Mouse (Mus musculus): Measurements from ENCODE around the gene Ptprj.

Gene Ptprj

GRCm38 (mm10) chr2:90509268-90509667 is 71.2 kb downstream of the Ptprj start:
- no peak for DNase-seq

- no peak for DNase-seq
Measured at GRCm38 (mm10) chr2:90506143-90506542, 74.3 kb downstream of the Ptprj start.

GRCm38 (mm10) chr2:90504731-90505171 is 75.7 kb downstream of the Ptprj start:
- DNase-seq: peak; percentile 66

GRCm38 (mm10) chr2:90503182-90503833 is 77.1 kb downstream of the Ptprj start:
- DNase-seq: no peak

GRCm38 (mm10) chr2:90502738-90503137 is 77.7 kb downstream of the Ptprj start:
- DNase-seq: no peak

GRCm38 (mm10) chr2:90501708-90502107 is 78.7 kb downstream of the Ptprj start:
- DNase-seq: no peak

- DNase-seq: no peak
Measured at GRCm38 (mm10) chr2:90500892-90501291, 79.6 kb downstream of the Ptprj start.

- no peak for DNase-seq
Measured at GRCm38 (mm10) chr2:90499002-90499401, 81.4 kb downstream of the Ptprj start.

- no peak for DNase-seq
Measured at GRCm38 (mm10) chr2:90497551-90497950, 82.9 kb downstream of the Ptprj start.

- DNase-seq: no peak
Measured at GRCm38 (mm10) chr2:90496680-90497074, 83.8 kb downstream of the Ptprj start.

GRCm38 (mm10) chr2:90496012-90496679 is 84.3 kb downstream of the Ptprj start:
- no peak for DNase-seq

GRCm38 (mm10) chr2:90490279-90491046 is 90.0 kb downstream of the Ptprj start:
- DNase-seq: no peak

- DNase-seq: no peak
Measured at GRCm38 (mm10) chr2:90489839-90490238, 90.6 kb downstream of the Ptprj start.

- no peak for DNase-seq
Measured at GRCm38 (mm10) chr2:90488690-90489590, 91.5 kb downstream of the Ptprj start.

- DNase-seq: no peak
Measured at GRCm38 (mm10) chr2:90487471-90488238, 92.8 kb downstream of the Ptprj start.

GRCm38 (mm10) chr2:90486226-90486755 is 94.2 kb downstream of the Ptprj start:
- DNase-seq: no peak

- no peak for DNase-seq
Measured at GRCm38 (mm10) chr2:90481505-90481904, 98.9 kb downstream of the Ptprj start.

GRCm38 (mm10) chr2:90480747-90481308 is 99.6 kb downstream of the Ptprj start:
- DNase-seq: no peak

GRCm38 (mm10) chr2:90478531-90478930 is 101.9 kb downstream of the Ptprj start:
- no peak for DNase-seq

GRCm38 (mm10) chr2:90477617-90478016 is 102.8 kb downstream of the Ptprj start:
- DNase-seq: no peak

GRCm38 (mm10) chr2:90476792-90477191 is 103.7 kb downstream of the Ptprj start:
- no peak for DNase-seq
